Mouse (Mus musculus) frontal cortex, postnatal 36 days (tissue): ENCODE results near the gene Hrc.

Experiments
- DNase-seq, 2 experiments: peaks; one replicate each; pipeline ENCODE4 v3.0.0; 2022; ENCODE audit warnings: low spot score in 2 of 2

Gene Hrc

GRCm38 (mm10) chr7:45365742-45366651 is 30.9 kb downstream of the Hrc start:
- DNase-seq: peak in 1 of 2 experiments; percentile 42

GRCm38 (mm10) chr7:45366652-45367019 is 31.5 kb downstream of the Hrc start, which contains the start of gene Ppfia3:
TSS of gene Ppfia3 (minus strand) at chr7:45367019.
- no peak for DNase-seq

DNA sequence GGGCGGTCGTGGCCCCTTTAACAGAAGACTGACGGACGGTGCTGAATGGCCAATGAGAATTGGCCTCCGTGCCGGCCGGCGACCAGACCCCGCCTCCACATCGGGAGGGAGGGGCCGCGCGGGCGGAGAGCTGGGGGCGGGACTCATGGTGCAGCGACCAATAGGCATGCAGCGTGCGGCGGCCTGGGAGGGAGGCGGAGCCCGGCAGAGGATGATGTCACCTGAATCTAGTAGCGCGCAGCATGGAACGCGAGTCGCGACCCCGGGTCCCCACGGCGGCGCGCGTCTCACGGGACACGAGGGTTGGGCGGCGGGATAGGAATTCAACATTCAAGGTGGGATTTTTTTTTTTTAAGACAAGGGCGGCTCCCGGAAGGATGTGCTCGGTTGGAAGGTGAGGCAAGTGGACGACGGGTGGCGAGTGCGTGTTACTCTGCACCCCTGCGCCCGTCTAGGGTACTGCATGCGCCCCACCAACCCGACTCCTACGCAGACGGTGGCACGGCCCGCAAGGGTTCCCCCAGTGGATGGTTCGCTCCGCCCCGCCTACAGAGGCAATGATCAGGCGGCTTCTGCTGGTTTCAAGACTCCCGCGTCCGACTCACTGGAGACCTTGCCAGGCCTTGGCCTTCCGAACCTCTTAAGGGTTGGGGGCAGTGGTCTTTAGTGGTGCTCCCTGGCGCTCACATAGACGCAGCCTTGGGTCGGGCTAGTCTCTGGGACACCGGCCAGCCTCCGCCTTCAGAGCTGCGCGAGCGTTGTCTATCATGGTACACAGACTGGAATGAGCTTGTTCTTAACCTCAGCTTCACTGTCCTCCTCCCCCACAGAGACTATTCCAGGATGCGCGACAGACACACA is 32.2 kb downstream of the Hrc start:
- DNase-seq: peak; percentile 98 to 99

DNA sequence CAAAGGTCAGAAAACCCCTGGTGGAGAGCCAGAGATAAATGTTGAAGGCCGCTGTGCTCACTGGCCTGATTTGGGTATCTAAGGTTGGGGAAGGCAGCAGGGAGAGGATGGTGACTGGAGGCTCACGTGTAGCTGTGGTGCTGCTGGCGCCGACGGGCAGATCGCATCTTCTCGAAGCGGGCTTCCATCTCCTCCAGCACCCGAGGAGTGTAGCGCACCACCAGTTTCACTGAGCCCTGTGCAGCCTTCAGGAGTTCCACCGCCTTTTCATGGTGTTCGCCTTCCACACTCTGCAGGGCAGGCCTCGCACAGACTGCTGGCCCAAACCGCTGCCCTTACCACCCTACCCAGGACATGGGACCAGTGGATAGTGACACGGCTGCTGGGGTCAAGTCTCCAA is 33.1 kb downstream of the Hrc start:
- no peak for DNase-seq

DNA sequence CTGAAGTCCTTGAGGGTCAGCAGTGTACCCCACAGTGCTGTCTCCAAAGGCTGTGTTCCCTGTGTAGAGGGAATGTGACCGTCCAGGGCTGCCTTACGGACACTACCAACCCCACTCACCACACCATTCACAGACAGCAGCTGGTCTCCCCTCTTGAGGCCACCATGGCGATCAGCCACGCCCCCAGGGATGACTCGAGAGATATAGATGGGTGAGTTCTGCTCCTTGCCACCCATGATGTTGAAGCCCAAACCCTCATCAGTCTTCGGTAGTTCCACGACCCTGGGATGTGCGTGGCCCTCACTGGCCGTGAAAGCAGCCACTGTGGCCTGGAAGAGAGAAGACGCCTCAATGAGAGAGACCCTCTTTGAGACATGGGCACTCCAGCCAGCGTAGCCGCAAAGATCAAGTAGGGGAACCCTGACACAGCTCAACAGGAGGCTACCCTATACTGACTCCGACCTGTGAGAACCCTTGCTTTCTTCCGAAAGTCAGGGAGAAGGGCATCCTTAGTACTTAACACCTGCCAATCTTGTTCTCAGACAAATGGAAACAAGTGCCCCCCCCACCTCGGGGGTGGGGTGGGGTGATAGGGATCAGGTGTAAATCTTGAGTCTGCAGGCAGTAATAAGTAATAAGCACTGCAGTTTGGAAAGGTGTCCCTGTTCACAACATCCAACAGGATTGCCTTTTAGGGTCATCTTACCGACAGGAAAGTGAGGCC is 34.1 kb downstream of the Hrc start:
- no peak for DNase-seq

DNA sequence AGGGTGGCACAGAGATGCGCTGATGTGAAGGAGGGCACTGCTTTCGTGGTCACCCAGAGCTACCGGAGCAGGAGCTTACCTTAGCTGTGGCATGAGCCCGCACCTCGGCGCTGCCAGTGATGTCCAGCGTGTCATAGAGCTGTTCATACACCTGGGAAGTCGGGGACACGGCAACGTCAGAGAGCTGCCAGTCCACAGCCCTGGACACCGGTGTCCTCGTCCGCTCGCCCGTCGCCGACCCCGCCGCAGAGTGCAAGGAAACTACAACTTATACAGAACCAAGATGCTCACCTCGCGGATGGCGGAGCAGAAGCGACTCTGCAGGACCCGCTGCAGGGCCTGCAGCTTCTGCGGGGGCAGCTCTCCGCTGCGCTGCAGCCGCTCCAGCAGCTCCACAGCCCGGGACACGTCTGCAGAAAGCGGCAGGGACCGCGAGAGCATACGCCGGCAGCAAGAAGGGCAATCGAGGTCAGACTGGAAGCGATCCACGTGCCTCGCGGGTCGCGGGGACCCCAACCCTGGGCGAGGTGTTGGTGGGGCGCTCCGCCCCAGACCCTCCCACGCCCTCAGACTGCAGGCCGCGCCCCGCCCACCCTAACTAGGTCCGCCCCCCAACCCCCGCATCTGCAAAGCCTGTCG is 34.9 kb downstream of the Hrc start:
- DNase-seq: peak; percentile 29 to 50

GRCm38 (mm10) chr7:45370475-45371311 is 35.6 kb downstream of the Hrc start, which contains the start of gene Lin7b:
TSS of gene Lin7b (minus strand) at chr7:45370583.
- peak; percentile 91 to 96 for DNase-seq

GRCm38 (mm10) chr7:45372371-45372770 is 37.3 kb downstream of the Hrc start:
- no peak for DNase-seq

GRCm38 (mm10) chr7:45374620-45375019 is 39.5 kb downstream of the Hrc start:
- no peak for DNase-seq

GRCm38 (mm10) chr7:45376057-45376456 is 41.0 kb downstream of the Hrc start:
- no peak for DNase-seq

GRCm38 (mm10) chr7:45386077-45386476 is 51.0 kb downstream of the Hrc start:
- no peak for DNase-seq
